ENCODE assay signal across 7 mouse cellular contexts in the genomic region with DNA sequence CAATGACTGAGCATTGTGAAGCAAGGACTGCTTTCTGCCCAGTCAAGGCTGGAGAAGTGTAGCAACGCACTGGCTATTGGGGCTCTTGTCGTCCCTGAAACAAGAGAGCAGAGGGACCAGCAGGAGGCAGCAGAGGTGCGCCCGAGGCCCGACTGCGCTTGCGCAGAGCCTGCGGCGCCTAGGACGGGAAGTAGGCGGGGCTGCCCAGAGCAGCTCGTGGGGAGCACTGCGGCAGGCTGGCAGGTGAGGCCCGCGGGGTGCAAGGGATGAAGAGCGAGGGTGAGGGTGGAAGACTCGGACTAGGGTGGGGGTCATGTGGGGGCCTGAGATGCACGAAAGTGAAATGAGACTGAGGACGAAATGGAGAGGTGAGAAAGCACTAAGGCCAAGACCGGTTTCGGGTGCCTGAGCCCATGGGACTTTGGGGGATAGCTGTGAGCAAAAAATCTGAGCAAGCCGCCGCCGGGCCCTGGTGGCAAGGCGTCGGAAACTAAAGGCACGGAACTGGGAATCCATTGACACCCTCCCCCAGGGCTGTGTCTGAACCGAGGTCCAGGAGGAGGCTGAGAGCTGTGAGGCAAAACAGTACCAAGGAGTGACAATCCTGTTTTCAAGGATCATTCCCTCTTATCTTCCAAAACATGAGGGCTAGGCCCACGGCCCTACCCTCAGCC. TPM values are rescaled to one million over a fixed set of nuclear protein-coding genes. Genes with fewer than 3 reads are reported as not detected.
A peak's percentile ranks its signal among the peaks of the same experiment; 100 is the strongest.
DNase-seq lines count a peak whose midpoint lies in the region; ATAC-seq lines count a peak whose summit lies in the region.

TSS of gene Ppm1f (plus strand) at position 88 of the 674 bp plus-strand sequence.

- H3K4me3 ChIP-seq in embryonic facial prominence, embryonic 11.5 days (ENCODE audit: low read depth, low read length) = peak within 1 kb of the TSS; percentile 59
- peak within 1 kb of the TSS; percentile 73 for H3K4me3 ChIP-seq in limb, embryonic 10.5 days
- H3K4me3 ChIP-seq in midbrain, embryonic 13.5 days (replicated peaks) = peak within 1 kb of the TSS; percentile 67

- H3K9me3 ChIP-seq in embryonic facial prominence, embryonic 11.5 days (replicated peaks; ENCODE audit: control insufficient read depth, low read length) = no peaks in the 10 kb centered on the region
- H3K9me3 ChIP-seq in limb, embryonic 10.5 days (replicated peaks) = no peaks in the 10 kb centered on the region
- H3K9me3 ChIP-seq in midbrain, embryonic 13.5 days = no peaks in the 10 kb centered on the region

- H3K27ac ChIP-seq in embryonic facial prominence, embryonic 11.5 days (replicated peaks; ENCODE audit: low read depth, low read length) = no peak within 1 kb of the TSS
- peak within 1 kb of the TSS; percentile 84 for H3K27ac ChIP-seq in limb, embryonic 10.5 days
- peak within 1 kb of the TSS; percentile 74 for H3K27ac ChIP-seq in midbrain, embryonic 13.5 days

- DNase-seq in adrenal gland, postnatal 14 days = peak; percentile 97
- peak; percentile 94 for DNase-seq in embryonic facial prominence, embryonic 11.5 days (ENCODE audit: low spot score)
- peak; percentile 93 for DNase-seq in kidney, adult 11 months
- DNase-seq in limb, embryonic 10.5 days (ENCODE audit: low spot score) = peak; percentile 96
- DNase-seq in spleen, adult 12 weeks (ENCODE audit: low spot score) = peak; percentile 90

- H3K9ac ChIP-seq in embryonic facial prominence, embryonic 11.5 days (replicated peaks; ENCODE audit: low read length) = peak within 1 kb of the TSS; percentile 72
- H3K9ac ChIP-seq in midbrain, embryonic 13.5 days (replicated peaks) = peak within 1 kb of the TSS; percentile 85

- WGBS in embryonic facial prominence, embryonic 11.5 days = under 1% methylated on average over 29 of the region's 29 CpGs
- under 1% methylated on average over 29 of the region's 29 CpGs for WGBS in limb, embryonic 10.5 days
- 0% methylated on average over 29 of the region's 29 CpGs for WGBS in midbrain, embryonic 13.5 days

- H3K4me2 ChIP-seq in embryonic facial prominence, embryonic 11.5 days (ENCODE audit: low read depth, low read length) = peak within 1 kb of the TSS; percentile 83
- H3K4me2 ChIP-seq in midbrain, embryonic 13.5 days (replicated peaks) = peak within 1 kb of the TSS; percentile 83

- no peaks in the 10 kb centered on the region for H3K4me1 ChIP-seq in embryonic facial prominence, embryonic 11.5 days (ENCODE audit: control insufficient read depth, insufficient read depth, low read length)
- H3K4me1 ChIP-seq in limb, embryonic 10.5 days = peaks cover 21% of the 10 kb centered on the region
- peaks cover 24% of the 10 kb centered on the region for H3K4me1 ChIP-seq in midbrain, embryonic 13.5 days (replicated peaks)

- H3K36me3 ChIP-seq in embryonic facial prominence, embryonic 11.5 days (replicated peaks; ENCODE audit: control insufficient read depth, insufficient read depth, low read depth, low read length) = no peaks in the 10 kb centered on the region; the same call in none of the 2 replicates
- peaks cover 36% of the 10 kb centered on the region for H3K36me3 ChIP-seq in limb, embryonic 10.5 days
- H3K36me3 ChIP-seq in midbrain, embryonic 13.5 days = peaks cover 36% of the 10 kb centered on the region

- no peaks in the 10 kb centered on the region for H3K27me3 ChIP-seq in embryonic facial prominence, embryonic 11.5 days (ENCODE audit: control insufficient read depth, insufficient read depth, low read length)
- H3K27me3 ChIP-seq in limb, embryonic 10.5 days (ENCODE audit: low read depth, poor library complexity, severe bottlenecking) = no peaks in the 10 kb centered on the region
- H3K27me3 ChIP-seq in midbrain, embryonic 13.5 days = no peaks in the 10 kb centered on the region

- ATAC-seq in embryonic facial prominence, embryonic 11.5 days (replicated peaks; ENCODE audit: insufficient number of reproducible peaks, low FRiP score, low TSS enrichment, low read depth) = peak; percentile 90
- ATAC-seq in granulocyte monocyte progenitor cell, adult 5-6 weeks (replicated peaks; ENCODE audit: poor library complexity, severe bottlenecking) = peak; percentile 90
- peak; percentile 95 for ATAC-seq in midbrain, embryonic 13.5 days

RNA-seq across cellular contexts. Expression of gene Ppm1f, which starts in this region (rescaled TPM):
- total RNA-seq in adrenal gland, postnatal 14 days (2021) = 37.8 and 39.0 TPM in 2 replicates
- polyA plus RNA-seq in embryonic facial prominence, embryonic 11.5 days (2014; fragmentation: Nextera tagmentation; extraction: Ambion mirVana) = 15.6 and 18.2 TPM in 2 replicates
- 37.5 and 40.1 TPM in 2 replicates for total RNA-seq in granulocyte monocyte progenitor cell, adult 5-6 weeks (2014; fragmentation: Nextera tagmentation)
- total RNA-seq in granulocyte monocyte progenitor cell, adult 5-6 weeks (2017) = 50.9 and 52.1 TPM in 2 replicates
- polyA plus RNA-seq in limb, embryonic 10.5 days (2016; fragmentation: Nextera tagmentation; extraction: Ambion mirVana) = 41.1 and 43.0 TPM in 2 replicates
- polyA plus RNA-seq in midbrain, embryonic 13.5 days (2015; fragmentation: Nextera tagmentation; extraction: Ambion mirVana) = 26.9 and 29.4 TPM in 2 replicates
